Mouse (Mus musculus) cerebellum, adult 18-20 months (tissue): ENCODE measurements around the gene Eva1c.
A peak's percentile ranks its signal among the peaks of the same experiment; 100 is the strongest.
"Not testable (repeated sequence)": the region's sequence is repeated elsewhere in the genome, so short reads cannot be mapped to it uniquely, and the experiment has no call there.

ENCODE experiments used
- DNase-seq, 2 experiments: peaks; one replicate each; pipeline ENCODE4 v3.0.0; 2021

The Eva1c gene

DNA sequence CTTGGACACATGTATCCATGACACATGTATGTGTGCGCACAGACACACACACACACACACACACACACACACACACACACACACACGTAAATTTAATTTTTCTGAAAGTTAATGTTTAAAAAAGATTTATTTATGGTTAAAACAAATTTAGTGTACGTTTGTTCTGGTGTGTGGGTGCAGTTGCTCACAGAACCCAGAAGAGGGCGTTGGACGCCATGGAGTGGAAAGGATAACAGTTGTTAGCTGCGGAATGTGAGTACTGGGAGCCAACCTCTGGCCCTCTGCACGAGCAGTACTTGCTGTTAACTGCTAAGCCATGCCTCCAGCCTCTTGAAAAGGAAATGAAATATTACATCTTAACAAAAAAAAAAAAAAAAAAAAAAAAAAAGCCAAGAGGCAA, at the start of gene Eva1c:
Gene Eva1c (plus strand): TSS at position 263 of the 400 bp plus-strand sequence.
- no peak for DNase-seq

DNA sequence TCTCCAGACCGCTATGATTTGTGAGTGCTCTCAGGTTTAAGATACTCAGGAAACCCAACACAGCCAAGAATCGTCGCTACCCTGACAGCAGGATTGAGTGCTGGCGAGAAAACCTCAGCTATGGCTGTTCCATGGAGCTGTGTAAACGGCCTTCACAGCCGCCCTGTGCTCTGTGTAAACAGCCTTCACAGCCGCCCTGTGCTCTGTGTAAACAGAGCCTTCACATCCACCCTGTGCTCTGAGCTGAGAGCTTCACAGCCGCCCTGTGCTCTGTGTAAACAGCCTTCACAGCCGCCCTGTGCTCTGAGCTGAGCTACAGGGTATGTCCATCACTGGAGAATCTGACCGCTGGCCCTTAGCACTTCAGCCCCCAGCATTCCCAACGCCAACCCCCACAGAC, 46.7 kb upstream of the Eva1c start:
- no peak for DNase-seq

DNA sequence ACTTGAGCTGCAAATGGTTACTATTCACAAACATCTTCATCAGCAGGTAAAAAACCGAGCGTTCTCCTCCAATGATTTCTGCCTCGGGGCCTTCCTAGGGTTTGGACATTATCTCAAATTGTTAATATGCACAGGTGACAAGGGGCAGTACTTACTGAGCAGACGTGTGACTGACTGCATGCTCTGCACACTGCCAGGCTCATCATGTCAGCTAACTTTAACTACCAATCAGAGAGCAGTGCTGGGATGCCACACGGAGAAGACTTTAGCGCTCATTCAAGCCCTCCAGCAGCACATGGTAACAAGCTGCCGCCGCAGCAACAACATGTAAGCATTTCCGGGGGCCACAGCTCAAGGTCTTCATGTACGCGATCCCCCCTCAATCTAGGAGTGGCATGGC, 43.2 kb upstream of the Eva1c start:
- no peak for DNase-seq

DNA sequence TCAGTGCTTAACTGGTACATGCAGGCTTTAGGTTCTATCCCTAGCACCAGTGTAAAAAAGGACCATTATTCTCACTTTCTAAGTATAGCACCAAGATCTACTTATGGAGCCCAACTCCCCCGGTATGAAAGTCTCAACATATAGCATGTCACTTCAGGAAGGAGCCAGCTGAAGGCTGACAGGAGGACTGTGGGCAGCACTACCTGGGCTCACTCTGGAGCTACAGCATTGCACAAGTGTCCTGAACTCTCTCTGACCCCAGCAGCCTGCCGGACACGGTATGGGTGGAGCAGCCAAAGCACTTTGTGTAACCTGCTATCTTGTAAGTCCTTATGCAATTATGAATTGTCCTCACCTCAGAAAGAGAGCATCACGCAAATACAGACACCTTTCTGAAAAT, 41.3 kb upstream of the Eva1c start:
- DNase-seq: no peak

DNA sequence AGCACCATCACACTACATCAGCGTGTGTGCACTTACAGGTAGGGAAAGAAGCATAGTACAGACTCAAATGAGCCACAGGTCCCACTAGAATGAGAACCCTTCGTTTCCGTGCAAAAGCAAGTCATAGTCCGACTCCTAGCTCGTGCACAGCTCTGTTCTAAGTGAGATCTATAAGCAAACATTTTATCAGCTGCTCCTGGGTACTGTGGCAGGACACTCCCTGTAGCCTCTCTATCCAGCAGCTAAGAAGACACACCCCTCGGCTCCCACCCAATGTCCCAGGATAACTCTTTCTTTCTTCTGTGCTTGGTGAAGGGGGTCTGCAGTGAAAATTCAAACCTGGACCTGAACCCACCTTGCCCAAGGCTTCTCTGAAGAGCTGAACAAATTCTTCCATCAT, 37.9 kb upstream of the Eva1c start:
- DNase-seq: no peak

DNA sequence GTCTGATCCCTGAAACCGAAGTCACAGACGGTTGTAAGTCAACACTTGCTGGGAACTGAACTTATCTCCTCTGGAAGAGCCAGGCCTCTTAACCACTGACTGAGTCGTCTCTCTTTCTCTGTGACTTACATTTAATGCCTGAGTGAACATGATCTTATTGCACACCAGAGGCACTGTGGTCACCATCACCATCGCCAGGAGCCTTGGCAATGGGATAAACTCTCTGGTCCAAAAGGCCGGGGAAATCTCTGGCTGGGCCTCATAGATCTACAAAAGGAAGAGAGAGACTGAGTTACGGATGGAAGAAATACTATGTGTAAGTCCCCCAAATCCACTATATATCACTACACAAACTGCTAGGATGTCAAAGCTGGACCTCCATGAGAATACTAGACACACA, 35.6 kb upstream of the Eva1c start:
- DNase-seq: no peak

DNA sequence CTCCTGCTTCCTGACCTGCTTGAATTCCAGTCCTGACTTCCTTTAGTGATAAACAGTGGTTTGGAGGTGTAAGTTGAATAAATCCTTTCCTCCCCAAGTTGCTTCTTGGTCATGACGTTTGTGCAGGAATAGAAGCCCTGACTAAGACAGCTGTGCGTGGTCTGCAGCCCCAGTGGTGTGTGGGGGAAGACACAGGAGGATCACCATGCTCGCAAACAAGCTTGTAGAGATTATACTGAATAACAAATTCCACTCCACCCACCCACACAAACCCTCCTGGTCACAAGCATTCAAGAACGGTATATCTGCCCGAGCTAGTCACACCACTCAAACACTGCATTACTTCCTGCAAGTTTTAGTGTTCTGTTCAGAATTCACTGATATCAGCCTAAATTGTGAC, 34.5 kb upstream of the Eva1c start:
- DNase-seq: no peak

DNA sequence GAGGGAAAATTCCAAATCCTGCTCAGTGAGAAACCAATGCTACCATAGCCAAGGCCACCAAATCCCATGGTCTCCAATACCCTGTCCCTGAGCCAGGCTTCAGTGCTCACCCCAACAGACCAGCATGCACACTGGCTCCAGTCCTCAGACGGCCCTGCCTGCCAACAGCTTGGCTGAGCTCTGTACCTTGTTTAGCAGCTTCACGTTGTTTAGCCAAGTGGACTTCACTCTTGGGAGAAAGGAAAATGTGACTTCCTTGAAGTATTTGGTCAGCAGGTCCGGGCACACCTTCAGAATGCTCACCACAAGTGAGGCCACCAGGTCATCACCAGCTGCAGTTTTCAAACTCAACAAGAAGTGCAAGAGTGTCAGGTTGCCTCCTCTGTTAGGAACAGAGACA, 34.0 kb upstream of the Eva1c start:
- peak; percentile 15 to 16 for DNase-seq

DNA sequence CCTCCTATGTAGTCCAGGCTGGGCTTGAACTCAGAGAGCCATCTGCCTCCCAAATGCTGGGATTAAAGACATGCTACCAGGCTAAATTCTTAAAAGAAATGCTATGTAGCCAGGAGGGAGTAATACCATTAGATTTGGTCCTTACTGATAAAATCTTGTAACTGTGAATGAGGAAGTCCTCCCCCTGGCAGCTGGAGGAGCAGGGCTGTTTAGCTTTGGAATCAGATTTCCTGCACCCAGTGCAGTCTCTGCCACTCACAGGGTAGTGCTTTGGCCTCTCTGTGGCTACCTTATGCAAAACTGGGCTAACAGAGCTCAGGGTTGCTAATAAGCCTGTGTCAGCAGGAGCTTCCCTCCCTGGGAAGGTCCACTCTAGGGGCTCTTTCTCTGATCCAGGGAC, 31.8 kb upstream of the Eva1c start:
- no peak for DNase-seq

DNA sequence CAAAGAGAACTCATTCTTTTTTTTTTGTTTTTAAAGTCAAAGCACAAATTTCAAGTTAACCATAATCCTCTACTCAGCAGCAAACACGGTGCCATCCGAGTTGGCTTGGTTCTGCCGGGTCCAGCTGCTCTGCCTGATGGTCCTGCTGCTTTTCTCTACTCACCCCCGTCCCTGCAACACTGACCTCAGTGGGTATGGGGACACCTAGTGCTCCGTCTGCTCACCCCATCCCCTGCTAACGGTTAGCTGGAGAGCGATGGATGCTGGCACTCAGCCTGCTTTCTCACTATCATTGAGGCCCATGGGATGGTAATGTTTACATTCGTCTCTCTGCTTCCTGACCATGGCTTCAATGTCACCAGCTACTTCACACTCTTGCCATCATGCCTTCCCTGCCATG, 28.1 kb upstream of the Eva1c start:
- no peak for DNase-seq

DNA sequence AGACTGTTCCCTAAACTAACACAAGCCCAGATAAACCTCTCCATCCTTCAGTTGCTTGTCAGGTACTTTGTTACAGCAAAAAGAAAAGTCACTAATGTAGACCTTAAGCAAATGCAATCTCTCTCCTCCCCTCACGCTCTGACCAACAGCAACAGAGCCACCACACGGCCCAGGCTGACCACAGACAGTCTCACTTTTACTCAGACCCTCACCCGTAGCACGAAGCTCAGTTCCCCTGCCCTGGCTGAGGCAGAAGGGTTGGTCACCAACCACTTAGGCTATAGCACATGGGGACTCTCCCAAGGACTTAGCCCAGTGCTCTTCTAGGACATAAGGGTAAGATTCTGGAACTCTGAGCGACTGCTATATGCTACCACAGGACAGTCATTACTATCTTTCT, 27.7 kb upstream of the Eva1c start:
- DNase-seq: no peak

DNA sequence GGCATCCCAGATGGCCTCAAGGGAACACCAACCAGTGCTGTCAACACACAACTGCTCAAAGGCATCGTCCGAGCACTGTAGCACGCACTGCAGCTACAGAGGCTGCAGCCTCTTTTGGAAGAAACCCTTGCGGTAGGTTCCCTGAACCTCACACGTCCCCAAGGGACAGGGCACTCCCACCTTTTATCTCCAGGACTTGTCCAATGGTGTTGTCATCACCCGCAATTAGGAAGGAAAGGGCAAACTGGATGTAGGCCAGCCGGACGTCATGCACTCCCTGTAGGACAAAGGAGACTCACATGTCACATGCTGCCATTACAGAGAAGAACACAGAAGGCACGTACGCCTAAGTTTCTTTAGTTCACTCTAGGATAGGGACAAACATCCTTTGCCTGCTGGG, 26.7 kb upstream of the Eva1c start:
- no peak for DNase-seq

DNA sequence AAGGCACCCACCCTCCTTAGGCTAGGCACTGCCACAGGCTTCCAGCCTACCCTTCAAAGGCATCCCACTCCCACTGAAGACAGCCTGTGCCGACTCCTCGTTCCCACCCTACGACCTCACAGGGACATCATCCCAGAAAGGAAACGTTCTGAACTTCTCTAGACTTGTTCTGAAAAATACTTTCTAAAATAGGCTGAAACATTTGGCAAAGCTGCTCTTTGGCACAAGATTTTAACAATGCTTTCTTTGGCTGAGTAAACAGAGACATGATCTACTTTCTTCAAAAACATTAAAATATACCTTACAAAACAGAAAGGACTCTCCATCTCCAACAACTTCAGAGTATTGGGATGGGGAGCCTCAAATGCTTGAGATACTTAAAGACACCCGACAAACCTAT, 25.3 kb upstream of the Eva1c start:
- no peak for DNase-seq

DNA sequence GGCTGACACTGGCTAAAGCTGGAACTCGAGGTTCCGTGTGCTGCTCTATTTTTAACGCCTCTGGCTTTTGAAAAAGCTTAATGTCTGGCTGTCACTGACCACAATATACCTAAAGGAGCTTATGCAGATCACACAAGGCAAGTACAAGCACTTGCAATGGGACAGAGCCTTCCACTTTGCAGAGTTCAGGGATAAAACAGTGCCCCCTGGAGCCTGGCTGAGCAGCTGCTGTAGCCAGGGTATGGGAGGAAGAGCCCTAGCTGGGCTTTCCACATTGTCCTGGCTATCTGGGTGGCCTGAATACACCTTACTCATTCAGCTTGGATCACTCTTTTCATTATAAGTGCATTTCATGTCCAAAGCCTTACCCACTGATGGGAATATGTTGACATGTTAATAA, 24.6 kb upstream of the Eva1c start:
- DNase-seq: no peak

DNA sequence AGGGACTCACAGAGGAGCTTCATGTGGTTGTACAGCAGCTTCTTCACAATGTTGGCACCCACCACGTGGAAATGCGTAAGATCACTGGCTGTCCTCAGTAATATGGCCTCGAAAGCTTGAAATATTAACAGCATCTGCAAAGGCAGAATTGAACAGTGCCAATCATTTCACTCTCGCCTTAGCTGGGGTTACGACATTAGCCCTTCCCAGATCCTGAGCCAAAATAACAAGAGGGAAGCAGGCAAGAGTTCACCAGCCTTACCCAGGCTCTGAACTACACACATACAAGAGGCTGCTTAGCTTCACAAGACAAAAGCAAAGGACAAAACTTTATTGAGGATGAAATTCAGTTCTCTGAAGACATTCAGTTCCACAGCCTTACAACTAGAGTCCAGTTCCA, 22.1 kb upstream of the Eva1c start:
- DNase-seq: no peak

DNA sequence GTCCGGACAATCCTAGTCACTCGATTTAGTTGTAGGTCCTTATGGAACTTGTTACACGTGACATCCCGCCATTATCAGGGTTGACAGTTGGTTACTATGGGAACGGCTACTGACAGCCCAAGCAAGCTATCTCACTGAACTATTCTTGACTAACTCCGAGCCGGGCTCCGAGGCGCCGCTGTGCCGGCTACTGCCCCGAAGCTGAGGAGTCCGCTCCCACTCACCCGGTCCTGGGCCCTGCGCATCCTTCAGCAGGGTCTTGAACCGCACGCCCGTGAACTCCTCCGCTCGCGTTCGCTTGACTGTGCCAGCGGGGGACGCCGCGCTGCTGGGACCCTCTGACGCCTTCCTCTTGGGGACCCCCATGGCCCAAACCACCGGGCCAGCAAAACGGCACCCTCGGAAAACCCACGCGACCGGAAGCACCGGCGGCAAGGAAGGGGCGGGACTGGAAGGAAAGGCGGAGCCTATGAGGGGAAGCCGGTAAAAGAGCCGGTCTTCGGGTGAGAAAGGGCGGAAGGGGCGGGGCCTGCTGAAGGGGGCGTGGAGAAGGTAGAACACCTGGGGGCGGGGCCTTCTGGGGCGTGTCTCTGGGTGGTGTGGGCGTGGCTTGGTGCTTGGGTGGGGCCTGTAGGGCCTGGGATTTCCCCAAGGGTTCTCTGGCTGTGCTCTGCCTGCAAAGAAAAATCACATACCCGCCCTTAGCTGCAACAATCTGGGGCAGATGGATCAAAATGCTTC, 16.4 kb upstream of the Eva1c start, which contains the start of gene Urb1:
Gene Urb1 (minus strand): TSS at position 439 of the 741 bp plus-strand sequence.
- DNase-seq: peak; percentile 99

DNA sequence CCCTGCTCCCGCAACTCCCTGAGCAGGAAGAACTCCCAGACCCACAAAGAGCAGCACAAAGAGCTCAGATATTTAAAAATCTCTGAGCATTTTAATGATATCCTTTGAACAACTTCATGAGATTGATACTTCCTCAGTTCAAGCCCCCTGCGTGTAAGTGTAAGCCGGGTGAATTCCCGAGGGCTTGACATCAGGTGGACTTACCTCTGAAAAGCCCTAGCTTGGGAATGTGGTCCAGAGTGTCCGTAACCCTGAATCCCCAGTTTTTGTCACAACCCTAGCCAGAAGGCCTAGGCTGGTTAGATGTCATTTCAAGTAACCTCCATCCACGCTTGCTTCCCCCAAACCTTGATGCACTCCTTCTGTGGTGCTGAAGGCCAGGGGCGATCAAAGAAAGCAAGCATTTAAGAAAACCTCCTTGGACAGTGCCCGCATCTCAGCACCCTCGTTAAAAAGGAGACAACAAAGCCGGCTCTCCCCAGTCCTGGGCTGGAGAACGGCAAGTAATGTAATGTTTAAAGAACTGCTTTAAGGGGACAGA, 15.7 kb upstream of the Eva1c start:
- DNase-seq: no peak

DNA sequence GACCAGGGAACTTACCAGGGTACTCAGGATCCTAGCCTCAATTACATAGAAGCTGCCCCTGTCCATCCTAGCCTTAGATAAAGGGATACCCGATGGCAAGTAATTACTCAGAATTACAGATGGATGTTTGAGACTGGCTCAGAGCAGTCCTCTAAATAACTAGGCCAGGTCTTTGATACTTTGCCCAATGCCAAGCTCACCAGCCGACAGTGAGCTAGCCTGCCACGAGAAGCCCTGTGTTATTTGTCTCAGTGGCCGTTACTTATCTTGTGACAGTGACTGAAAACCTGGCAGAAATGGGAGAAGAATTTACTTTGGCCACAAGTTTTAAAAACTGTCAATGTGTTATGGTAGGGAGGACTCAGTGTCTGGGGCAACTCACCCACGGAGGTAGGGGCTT, 14.4 kb upstream of the Eva1c start:
- no peak for DNase-seq

DNA sequence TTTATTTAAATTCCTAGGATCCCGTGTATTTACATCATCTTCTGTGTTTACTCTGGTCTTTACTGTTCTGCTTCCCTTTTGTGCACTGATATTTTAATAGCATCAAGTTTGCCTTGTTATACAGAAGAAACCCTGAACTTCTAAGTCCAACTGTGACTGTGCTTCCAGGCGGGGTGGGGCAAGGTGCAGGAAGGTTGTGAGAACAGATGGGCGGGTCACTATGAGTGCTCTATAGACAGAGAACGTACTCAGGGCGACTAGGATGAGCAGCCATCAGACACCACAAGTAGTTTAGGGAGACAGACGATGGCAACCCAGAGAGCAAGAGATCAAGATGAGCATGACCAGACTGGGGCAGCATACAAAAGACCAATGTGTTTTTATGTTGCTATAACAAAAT, 6.2 kb upstream of the Eva1c start:
- DNase-seq: no peak

DNA sequence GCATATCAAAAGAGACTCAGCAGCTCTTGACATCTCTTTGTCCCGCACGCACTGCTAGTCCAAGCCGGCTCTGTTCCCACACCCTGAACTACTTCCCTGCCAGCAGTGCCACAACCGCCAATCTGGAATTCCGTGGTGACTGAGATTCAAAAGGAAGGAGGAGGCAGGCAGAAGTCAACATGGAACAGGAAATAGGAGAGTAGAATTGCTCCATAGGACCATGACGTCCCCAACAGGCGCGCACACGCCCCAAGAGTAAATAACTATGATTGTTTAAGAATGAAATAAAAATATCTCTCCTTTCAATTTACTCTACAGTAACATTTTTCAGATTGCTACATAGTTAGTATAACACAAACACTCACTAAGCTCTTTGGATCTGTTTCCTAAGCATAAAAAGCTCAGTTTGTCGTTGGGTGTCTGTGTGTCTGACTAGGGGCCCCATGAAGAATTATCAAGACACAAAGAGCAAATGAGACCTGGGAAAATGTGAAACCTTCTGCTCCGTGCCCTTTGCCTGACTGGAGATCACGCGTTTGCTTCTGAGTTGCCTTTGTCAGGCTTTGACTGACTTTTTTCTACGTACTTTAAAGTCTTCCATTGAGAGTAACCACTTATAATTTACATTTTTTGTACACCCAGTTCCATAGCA, 5.3 kb upstream of the Eva1c start:
- DNase-seq: no peak

DNA sequence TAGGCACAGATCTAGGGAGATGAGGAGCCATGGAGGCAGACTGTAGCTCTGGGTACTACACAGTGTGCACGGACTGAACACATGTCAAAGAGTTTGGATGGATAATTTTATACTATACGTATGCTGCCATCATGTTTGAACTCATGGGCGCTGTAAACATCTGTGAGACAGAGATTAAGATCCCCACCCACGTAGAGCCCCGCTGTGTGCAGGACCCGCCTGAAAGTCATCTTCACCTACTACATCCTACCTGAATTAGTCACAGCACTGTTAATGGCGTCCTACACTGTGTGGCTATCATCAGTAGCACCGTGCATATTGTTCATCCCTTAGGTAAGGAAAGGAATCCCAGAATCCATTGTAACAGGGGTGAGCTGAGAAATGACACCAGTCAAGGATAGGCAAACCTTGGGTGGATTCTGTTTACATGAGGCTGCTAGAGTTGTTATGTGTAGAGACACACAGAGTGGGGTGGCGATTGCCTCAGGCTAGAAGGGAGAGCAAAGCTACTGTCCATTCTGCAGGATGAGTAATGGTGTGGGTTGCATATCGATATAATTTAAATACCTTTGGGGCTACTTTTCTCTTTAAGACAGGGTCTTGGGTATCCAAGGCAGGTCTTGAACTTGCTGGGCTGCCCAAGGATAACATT, 4.1 kb upstream of the Eva1c start:
- DNase-seq: no peak

DNA sequence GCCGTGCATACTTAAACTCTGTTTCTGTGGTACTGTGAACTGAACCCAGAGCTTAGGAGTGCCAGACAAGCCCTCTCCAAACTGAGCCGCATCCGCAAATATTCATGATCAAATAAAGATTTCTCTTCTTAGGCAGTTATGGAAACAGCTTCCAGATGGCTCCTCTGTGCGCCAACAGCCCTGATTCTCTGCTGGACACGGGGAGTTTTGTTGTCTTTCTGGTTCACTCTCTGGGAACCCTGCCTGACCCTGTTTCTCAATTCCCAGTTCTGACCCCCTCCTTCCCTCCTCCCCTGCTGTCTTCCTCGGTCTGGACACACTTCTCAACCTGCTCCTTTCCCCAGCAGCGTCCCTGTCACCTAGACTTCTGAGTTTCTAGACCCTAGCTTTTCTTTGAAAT, 3.5 kb upstream of the Eva1c start:
- DNase-seq: peak in 1 of 2 experiments; percentile 26

DNA sequence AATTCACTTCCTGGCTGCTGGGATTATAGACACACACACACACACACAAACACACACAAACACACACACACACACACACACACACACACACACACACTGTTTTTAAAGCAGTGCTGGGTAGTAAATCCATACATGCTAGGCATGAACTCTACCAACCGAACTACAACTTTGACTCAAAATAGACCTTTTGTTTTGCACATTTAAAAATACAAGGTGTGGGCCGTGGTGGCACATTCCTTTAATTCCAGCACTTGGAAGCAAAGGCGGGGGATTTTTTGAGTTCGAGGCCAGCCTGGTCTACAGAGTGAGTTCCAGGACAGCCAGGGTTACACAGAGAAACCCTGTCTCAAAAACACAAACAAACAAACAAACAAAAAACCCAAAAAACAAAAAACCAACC, 2.5 kb upstream of the Eva1c start:
- not testable (repeated sequence) for DNase-seq

DNA sequence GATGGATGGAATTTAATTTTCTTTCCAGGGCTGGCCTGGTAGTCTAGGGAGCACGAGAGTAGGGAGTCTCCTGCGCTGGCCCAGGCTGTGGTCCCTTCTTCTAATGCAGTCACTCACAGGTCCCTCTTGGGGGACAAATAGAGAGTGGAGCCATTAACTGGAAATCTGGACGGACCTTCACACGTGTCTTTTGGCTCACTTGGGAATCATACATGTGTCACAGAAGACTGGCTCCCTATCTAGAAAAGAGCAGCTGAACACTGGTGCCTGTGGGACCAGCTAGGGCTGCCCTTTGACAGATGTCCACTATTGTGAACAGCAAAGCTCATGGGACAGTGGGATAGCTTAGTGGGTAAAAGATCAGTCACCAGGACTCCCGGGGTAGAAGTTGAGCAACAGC, 478 bp upstream of the Eva1c start:
- no peak for DNase-seq
